Mouse (Mus musculus): Measurements from ENCODE around the gene Rnf4. TPM values are rescaled to one million over a fixed set of nuclear protein-coding genes. Genes with fewer than 3 reads are reported as not detected.

The Rnf4 gene
- total and polyA plus RNA-seq, 3 experiments, result 150 to 184 TPM; not detected in 1

DNA sequence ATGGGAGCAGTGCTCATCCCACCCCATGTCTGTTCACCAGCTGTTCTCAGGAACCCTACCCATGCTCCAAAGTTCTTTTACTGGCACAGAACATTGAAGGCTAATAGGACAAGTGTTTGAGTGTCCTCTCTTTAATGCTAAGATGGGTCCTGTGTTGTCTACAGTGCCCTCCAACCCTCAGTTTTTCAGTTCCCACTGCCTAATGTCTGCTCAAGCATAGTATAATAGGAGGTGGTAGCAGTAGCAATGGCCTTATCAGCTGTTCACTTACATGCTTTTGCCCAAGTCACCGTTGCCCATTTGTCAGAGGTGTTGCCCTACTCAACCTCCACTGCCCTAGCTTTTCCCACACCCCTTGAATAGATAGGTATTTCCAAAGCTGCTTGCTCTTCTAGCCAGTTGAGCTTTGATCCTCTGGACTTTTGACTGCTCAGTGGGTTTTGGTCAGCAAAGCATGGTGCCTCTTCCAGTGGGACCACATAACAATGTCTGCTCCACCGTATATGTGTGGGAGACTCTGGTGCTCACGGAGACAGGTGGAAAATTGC is 16.1 kb downstream of the Rnf4 start:
- Histone ChIP-seq H3K27me3 (ENCODE audit: control insufficient read depth in 1 of 2, insufficient read depth in 2 of 2, low read length in 2 of 2) (no peaks in the 10 kb centered on the region), H3K27ac (ENCODE audit: control insufficient read depth, low read depth, low read length) (no peak overlapping the region), H3K9ac (ENCODE audit: control insufficient read depth, low read depth, low read length, poor library complexity, severe bottlenecking) (no peak overlapping the region), H3K4me3 (ENCODE audit: control insufficient read depth in 1 of 2, insufficient read depth in 1 of 2, low read depth in 2 of 2, low read length in 2 of 2) (no peak overlapping the region), H3K36me3 (ENCODE audit: control insufficient read depth in 1 of 2, insufficient read depth in 2 of 2, low read length in 2 of 2) (peaks cover 0 to 60% of the 10 kb centered on the region in 2 experiments; a peak in 2 of 4 replicates), H3K79me2 (ENCODE audit: control insufficient read depth, insufficient read depth, low read length, poor library complexity) (no peaks in the 10 kb centered on the region; the same call in 1 of the 2 replicates), H3K4me1 (ENCODE audit: control insufficient read depth in 1 of 2, insufficient read depth in 2 of 2, low read length in 2 of 2) (no peaks in the 10 kb centered on the region), H3K9me3 (replicated peaks; ENCODE audit: insufficient read depth, low read length) (no peaks in the 10 kb centered on the region)
- no peak for TF ChIP-seq NELFE (IDR thresholded peaks at IDR 0.05; ENCODE audit: low read depth, low read length)
- TF ChIP-seq RCOR1 (IDR thresholded peaks at IDR 0.05; ENCODE audit: low read depth, low read length), result no peak
- TF ChIP-seq MEF2A (IDR thresholded peaks at IDR 0.05; ENCODE audit: extremely low read depth, insufficient replicate concordance, low read depth, low read length, poor library complexity, severe bottlenecking), result no peak
- no peak for TF ChIP-seq USF1 (IDR thresholded peaks at IDR 0.05; ENCODE audit: low read depth, low read length)
- TF ChIP-seq ELF1 (IDR thresholded peaks at IDR 0.05; ENCODE audit: low read depth, low read length), result no peak
- DNase-seq (ENCODE audit: low read depth, low spot score), result no peak

DNA sequence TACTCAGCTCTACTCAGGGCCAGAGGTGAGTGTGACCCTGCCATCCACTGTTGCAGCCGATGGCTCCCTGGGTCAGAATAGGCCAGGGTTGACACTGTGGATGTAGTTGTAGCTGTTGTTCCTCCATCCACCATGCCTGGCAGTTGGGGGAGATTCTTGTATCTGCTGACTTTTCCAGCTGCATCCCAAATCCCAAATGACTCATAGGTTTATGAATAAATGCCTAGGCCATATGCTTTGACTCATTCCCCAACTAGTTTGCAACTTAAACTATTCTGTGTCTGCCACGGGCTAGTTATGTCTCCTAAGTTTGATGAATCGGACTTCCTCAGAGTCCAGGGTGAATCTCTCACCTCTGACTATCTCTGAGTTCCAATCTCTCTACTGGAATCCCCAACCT is 24.2 kb downstream of the Rnf4 start:
- no peaks in the 10 kb centered on the region; the same call in 1 of the 2 replicates for H3K79me2 ChIP-seq (ENCODE audit: control insufficient read depth, insufficient read depth, low read length, poor library complexity)
- TF ChIP-seq BHLHE40 (IDR thresholded peaks at IDR 0.05; ENCODE audit: borderline replicate concordance, low read depth, low read length), result no peak
- TF ChIP-seq POLR2A (IDR thresholded peaks at IDR 0.05; ENCODE audit: control insufficient read depth in 1 of 2, insufficient read depth in 1 of 2, low read depth in 1 of 2, low read length in 2 of 2, poor library complexity in 1 of 2), result no peak
- no peak for TF ChIP-seq SMC3 (IDR thresholded peaks at IDR 0.05; ENCODE audit: low read depth, low read length)
- no peak for TF ChIP-seq ZC3H11A (IDR thresholded peaks at IDR 0.05; ENCODE audit: low read depth, low read length)
- no peak for TF ChIP-seq MYC (IDR thresholded peaks at IDR 0.05; ENCODE audit: low read depth, low read length)
- no peak for TF ChIP-seq UBTF (IDR thresholded peaks at IDR 0.05; ENCODE audit: borderline replicate concordance, insufficient read depth, low read depth, low read length)
- TF ChIP-seq GATA1 (IDR thresholded peaks at IDR 0.05; ENCODE audit: low read depth, low read length), result no peak
- TF ChIP-seq EP300 (IDR thresholded peaks at IDR 0.05; ENCODE audit: low read depth in 1 of 2, low read length in 2 of 2), result no peak
- no peaks in the 10 kb centered on the region for H3K9me3 ChIP-seq (replicated peaks; ENCODE audit: insufficient read depth, low read length)
- no peak for DNase-seq (ENCODE audit: low read depth, low spot score)
- H3K4me3 ChIP-seq (ENCODE audit: control insufficient read depth in 1 of 2, insufficient read depth in 1 of 2, low read depth in 2 of 2, low read length in 2 of 2), result no peak overlapping the region
- no peaks in the 10 kb centered on the region for H3K4me1 ChIP-seq (ENCODE audit: control insufficient read depth in 1 of 2, insufficient read depth in 2 of 2, low read length in 2 of 2)
- H3K9ac ChIP-seq (ENCODE audit: control insufficient read depth, low read depth, low read length, poor library complexity, severe bottlenecking), result no peak overlapping the region
- no peaks in the 10 kb centered on the region for H3K27me3 ChIP-seq (ENCODE audit: control insufficient read depth in 1 of 2, insufficient read depth in 2 of 2, low read length in 2 of 2)
- H3K27ac ChIP-seq (ENCODE audit: control insufficient read depth, low read depth, low read length), result no peak overlapping the region
- H3K36me3 ChIP-seq (ENCODE audit: control insufficient read depth in 1 of 2, insufficient read depth in 2 of 2, low read length in 2 of 2), result peaks cover 0 to 32% of the 10 kb centered on the region in 2 experiments; a peak in 2 of 4 replicates

DNA sequence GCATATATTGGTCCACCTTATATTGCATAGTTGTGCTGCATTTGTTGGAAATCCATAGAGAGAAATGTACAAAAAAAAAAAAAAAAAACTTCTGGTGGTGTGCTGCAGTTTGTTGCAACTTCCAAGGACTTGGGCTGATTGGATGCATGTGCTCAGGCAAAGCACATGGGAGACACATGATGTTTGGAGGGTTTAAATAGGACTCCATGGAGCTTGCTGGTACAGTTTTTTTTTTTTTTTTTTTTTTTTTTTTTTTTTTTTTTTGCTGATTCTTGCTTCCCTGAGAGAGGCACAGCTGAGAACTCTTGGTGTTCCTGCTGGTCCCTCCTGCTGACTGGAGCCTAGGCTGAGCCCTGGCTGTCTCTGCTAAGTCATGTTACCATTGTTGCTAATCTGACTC is 27.0 kb downstream of the Rnf4 start:
- Histone ChIP-seq H3K9ac (ENCODE audit: control insufficient read depth, low read depth, low read length, poor library complexity, severe bottlenecking) (no peak overlapping the region), H3K9me3 (replicated peaks; ENCODE audit: insufficient read depth, low read length) (no peaks in the 10 kb centered on the region), H3K4me1 (ENCODE audit: control insufficient read depth in 1 of 2, insufficient read depth in 2 of 2, low read length in 2 of 2) (no peaks in the 10 kb centered on the region), H3K36me3 (ENCODE audit: control insufficient read depth in 1 of 2, insufficient read depth in 2 of 2, low read length in 2 of 2) (peaks cover 0 to 23% of the 10 kb centered on the region in 2 experiments; a peak in 2 of 4 replicates), H3K27me3 (ENCODE audit: control insufficient read depth in 1 of 2, insufficient read depth in 2 of 2, low read length in 2 of 2) (no peaks in the 10 kb centered on the region), H3K27ac (ENCODE audit: control insufficient read depth, low read depth, low read length) (no peak overlapping the region), H3K4me3 (ENCODE audit: control insufficient read depth in 1 of 2, insufficient read depth in 1 of 2, low read depth in 2 of 2, low read length in 2 of 2) (no peak overlapping the region), H3K79me2 (ENCODE audit: control insufficient read depth, insufficient read depth, low read length, poor library complexity) (no peaks in the 10 kb centered on the region; the same call in 1 of the 2 replicates)
- TF ChIP-seq KAT2A (conservative IDR thresholded peaks at IDR 0.05; ENCODE audit: low read depth, low read length) (no peak), ZNF384 (IDR thresholded peaks at IDR 0.05; ENCODE audit: low read depth, low read length) (peak; percentile 82)
- no peak for DNase-seq (ENCODE audit: low read depth, low spot score)
